Mouse (Mus musculus) right cerebral cortex, postnatal 4 days (tissue): Measurements from ENCODE around the gene Shb.

Experiments
- DNase-seq: peaks from one replicate; pipeline ENCODE4 v3.0.0-alpha.2; 2022

The Shb gene

GRCm38 (mm10) chr4:45527562-45528354, 4.5 kb downstream of the Shb start:
- DNase-seq: no peak

- DNase-seq: no peak
Observed at GRCm38 (mm10) chr4:45526846-45527561, 5.3 kb downstream of the Shb start.

GRCm38 (mm10) chr4:45526175-45526574, 6.1 kb downstream of the Shb start:
- no peak for DNase-seq

- no peak for DNase-seq
Observed at GRCm38 (mm10) chr4:45525541-45525940, 6.7 kb downstream of the Shb start.

- DNase-seq: no peak
Observed at GRCm38 (mm10) chr4:45524602-45525001, 7.7 kb downstream of the Shb start.

GRCm38 (mm10) chr4:45523360-45523759, 8.9 kb downstream of the Shb start:
- no peak for DNase-seq

GRCm38 (mm10) chr4:45522956-45523355, 9.3 kb downstream of the Shb start:
- DNase-seq: no peak

GRCm38 (mm10) chr4:45522583-45522900, 9.7 kb downstream of the Shb start:
- DNase-seq: no peak

GRCm38 (mm10) chr4:45521705-45522582, 10.3 kb downstream of the Shb start:
- no peak for DNase-seq

GRCm38 (mm10) chr4:45520375-45520774, 11.9 kb downstream of the Shb start:
- DNase-seq: no peak

GRCm38 (mm10) chr4:45517399-45517798, 14.9 kb downstream of the Shb start:
- DNase-seq: no peak

- no peak for DNase-seq
Observed at GRCm38 (mm10) chr4:45515894-45516293, 16.4 kb downstream of the Shb start.

GRCm38 (mm10) chr4:45514406-45514805, 17.9 kb downstream of the Shb start:
- no peak for DNase-seq

GRCm38 (mm10) chr4:45513791-45514293, 18.4 kb downstream of the Shb start:
- no peak for DNase-seq

- DNase-seq: no peak
Observed at GRCm38 (mm10) chr4:45513340-45513739, 18.9 kb downstream of the Shb start.

- DNase-seq: no peak
Observed at GRCm38 (mm10) chr4:45510163-45510562, 22.1 kb downstream of the Shb start.

GRCm38 (mm10) chr4:45509416-45509815, 22.9 kb downstream of the Shb start:
- no peak for DNase-seq

GRCm38 (mm10) chr4:45508469-45508868, 23.8 kb downstream of the Shb start:
- no peak for DNase-seq

- no peak for DNase-seq
Observed at GRCm38 (mm10) chr4:45507476-45507875, 24.8 kb downstream of the Shb start.

GRCm38 (mm10) chr4:45507039-45507438, 25.2 kb downstream of the Shb start:
- no peak for DNase-seq

- no peak for DNase-seq
Observed at GRCm38 (mm10) chr4:45506613-45507012, 25.7 kb downstream of the Shb start.

- DNase-seq: no peak
Observed at GRCm38 (mm10) chr4:45505671-45506070, 26.6 kb downstream of the Shb start.

GRCm38 (mm10) chr4:45505191-45505590, 27.1 kb downstream of the Shb start:
- no peak for DNase-seq
